Mouse (Mus musculus) liver, adult 10 weeks (tissue): Measurements from ENCODE around the gene Vsnl1. TPM values are rescaled to one million over a fixed set of nuclear protein-coding genes. Genes with fewer than 3 reads are reported as not detected.

Experiments
- polyA plus RNA-seq: library from polyadenylated mRNA; stranded (reverse); fragments of 350-450 nt; fragmentation: Illumina TruSeq; extraction: RNeasy Lipid Tissue Mini Kit (QIAGEN cat#74804); gene quantifications from one replicate; pipeline ENCODE4 v1.2.3, GENCODE M21; 2014; ENCODE audit warnings: low read depth, low replicate concordance

The Vsnl1 gene
- not detected for polyA plus RNA-seq

DNA sequence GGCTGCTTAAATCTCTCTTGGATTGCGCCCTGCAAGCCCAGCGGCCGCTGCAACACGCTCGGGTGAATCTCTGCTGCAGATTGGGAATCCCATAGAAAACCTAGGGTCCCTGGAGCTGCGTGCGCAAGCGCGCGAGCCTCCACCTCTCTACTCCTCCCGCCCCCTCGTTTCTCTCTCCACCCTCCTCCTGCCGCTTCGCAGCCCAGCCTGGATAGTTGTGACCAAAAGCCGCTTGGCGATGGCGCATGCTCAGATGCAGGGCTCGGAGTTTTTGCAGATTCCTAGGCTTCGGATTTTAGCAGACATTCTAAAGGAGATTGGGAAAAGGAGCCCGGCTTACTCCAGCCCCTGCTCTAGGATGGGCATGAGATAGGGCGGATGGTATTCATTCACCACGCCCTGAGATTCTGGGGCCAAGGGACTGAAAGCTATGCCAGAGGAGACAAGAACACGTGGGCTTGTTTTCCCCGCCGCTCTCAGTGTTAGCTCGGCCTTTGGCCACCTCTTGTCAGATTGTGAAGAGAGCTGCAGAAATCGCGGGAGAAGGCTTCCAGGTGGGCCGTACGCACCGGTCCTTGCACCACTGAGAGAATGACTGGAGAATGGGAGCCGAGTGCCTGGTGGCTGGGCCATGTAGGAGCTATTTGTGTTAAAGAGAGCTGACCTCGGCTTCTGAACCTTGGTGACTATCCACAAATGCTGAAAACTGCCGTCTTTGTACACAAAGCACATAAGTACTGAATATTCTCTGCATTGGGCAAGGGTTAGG, at the start of gene Vsnl1:
Vsnl1 (minus strand) TSS at position 117 of the 769 bp plus-strand sequence.

DNA sequence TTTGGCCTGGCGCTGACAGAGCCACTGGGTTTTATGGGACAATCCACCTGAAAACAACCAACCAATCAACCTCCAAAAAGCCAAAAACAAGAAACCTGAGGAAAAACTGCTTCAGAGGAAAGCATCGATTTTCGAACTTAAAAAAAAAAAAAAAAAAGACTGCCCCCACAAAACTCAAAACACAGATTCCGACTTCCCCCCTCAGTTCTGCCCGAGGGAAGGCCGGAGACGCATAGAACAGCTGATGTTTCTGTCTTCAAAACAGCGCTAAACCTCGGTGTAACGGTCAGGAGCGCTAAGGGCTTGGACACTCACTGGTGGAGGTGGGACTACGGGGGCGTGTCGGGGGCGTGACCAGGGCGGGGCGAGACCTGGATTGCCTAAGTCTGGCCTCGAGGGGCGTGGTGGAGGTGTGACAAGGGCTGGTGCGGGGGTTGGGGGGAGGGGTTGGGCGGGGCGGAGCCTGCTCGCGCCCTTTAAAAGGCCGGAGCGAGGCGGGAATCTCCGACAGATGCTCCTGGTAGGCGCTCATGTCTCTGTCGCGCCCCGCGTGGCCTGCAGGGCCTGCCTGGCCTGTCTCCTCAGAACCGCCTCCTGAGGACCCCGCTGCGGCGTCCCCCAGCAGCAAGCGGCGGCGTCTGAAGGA, 19.3 kb upstream of the Vsnl1 start, which contains the start of gene Rad51ap2:
Rad51ap2 (plus strand) TSS at position 531 of the 646 bp plus-strand sequence.

Other genes starting within 250 kb of the Vsnl1 start
- not detected for gene Msgn1, start 227.6 kb downstream of the Vsnl1 start, polyA plus RNA-seq
- 0.85 TPM for gene Gen1, start 170.8 kb downstream of the Vsnl1 start, polyA plus RNA-seq
- 27.0 TPM for gene Smc6, start 170.7 kb downstream of the Vsnl1 start, polyA plus RNA-seq
- gene Rad51ap2, start 19.5 kb upstream of the Vsnl1 start, polyA plus RNA-seq = not detected